Mouse (Mus musculus) testis, adult 2 months (tissue): ENCODE measurements around the gene Nos1.

Source experiments
- CTCF ChIP-seq: fragments of 200-500 bp; IDR thresholded peaks from 2 replicates; pipeline ENCODE4 v1.5.1; 2012; ENCODE audit warnings: low read depth, mild to moderate bottlenecking, inconsistent platforms, low read length, moderate library complexity; ENCODE audit not compliant: control insufficient read depth, insufficient read depth, insufficient replicate concordance
- POLR2A ChIP-seq: fragments of 200-500 bp; IDR thresholded peaks from 2 replicates; pipeline ENCODE4 v1.6.1; 2012; ENCODE audit warnings: low read depth, mild to moderate bottlenecking, inconsistent platforms, low read length, moderate library complexity; ENCODE audit not compliant: control insufficient read depth

DNA sequence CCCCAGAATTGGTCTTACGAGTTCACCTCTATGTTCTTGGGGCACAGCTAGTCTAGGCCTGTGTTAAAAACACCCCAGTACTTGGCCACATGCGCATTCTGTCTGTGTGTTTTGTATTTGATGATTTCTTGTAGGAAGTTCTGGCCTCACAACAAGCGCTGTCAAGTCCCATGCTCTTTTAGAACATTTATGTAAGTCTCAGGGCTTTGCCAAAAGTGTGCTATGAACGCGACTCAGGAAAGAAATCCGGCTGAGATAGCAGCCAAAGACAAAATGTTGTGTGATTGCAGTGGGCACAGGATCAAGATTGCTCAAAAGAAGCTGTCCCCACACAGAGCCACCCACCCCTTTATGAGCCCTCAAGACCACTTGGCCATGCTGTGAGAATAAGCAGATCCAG is 212.7 kb downstream of the Nos1 start:
- no peak for TF ChIP-seq CTCF
- TF ChIP-seq POLR2A, result no peak
